Mouse (Mus musculus) mouse trophoblast stem cell (cell line): Measurements from ENCODE around the gene Mmadhc.

Source experiments
- in situ Hi-C, 2 experiments: fragments of 300-500 bp; cut with MseI, MboI; formaldehyde crosslinking; loops; 2 replicates in 1 of 2; 3 replicates in 1 of 2; pipeline ENCODE4 v1.15.1; 2025

Gene Mmadhc

GRCm38 (mm10) chr2:50265215-50265785, 31.3 kb downstream of the Mmadhc start:
- in situ Hi-C loops, result loop anchor here (5.0 to 25.0 kb wide), 2 partner anchors 303 to 498 kb away; no protein-coding TSS in a partner anchor

DNA sequence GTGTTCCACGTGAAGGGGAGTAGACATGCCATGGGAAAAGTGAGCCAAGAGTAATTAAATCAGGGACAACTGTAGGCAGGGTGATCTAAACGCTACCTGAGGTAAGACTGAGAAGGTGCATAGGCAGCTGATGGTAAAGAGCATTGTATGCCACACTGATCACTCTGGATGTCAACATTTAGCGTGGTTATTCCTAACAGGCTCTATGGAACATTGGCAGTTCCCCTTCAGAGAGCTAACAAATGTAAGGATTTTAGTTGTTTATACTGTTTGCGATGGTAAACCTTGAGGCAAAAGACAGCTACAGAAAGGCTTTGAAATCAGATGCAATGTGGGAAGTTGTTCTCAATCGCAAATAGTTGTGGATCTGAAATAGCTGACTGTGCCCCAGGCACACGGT, 32.5 kb downstream of the Mmadhc start:
- in situ Hi-C loops, result loop anchor here (25.0 kb wide), 1 partner anchor 302 kb away; no protein-coding TSS in a partner anchor

GRCm38 (mm10) chr2:50254955-50255354, 41.6 kb downstream of the Mmadhc start:
- in situ Hi-C loops, result loop anchor here (25.0 kb wide), 1 partner anchor 293 kb away; no protein-coding TSS in a partner anchor

DNA sequence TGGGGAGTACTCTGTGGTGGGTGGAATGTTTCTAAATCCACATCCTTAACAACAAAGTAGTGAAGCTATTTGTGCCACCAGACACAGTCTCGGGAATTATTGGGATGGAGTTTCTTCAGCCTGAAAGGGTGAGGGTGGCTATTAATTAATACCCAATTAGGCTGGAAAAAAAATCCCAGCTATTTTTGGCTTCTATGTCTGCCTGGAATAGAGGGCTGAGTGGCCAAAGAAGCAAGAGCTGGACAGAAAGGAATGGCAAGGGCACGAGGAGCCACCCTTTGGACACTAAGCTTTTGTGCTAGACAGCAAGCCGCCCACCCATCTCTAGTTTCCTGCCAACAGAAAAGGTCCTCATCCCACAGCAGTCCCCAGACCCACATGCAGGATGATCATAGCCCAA, 48.0 kb downstream of the Mmadhc start:
- in situ Hi-C loops, result no loop called here

- in situ Hi-C loops, result no loop called here
Measured at GRCm38 (mm10) chr2:50233491-50233890, 63.1 kb downstream of the Mmadhc start.
